In genomic region chr2:135387990-135388389, GRCm38 (mm10) we compare ENCODE assay signal across 10 mouse cellular contexts.
DNase-seq lines count a peak whose midpoint lies in the region; ATAC-seq and TF ChIP-seq lines count a peak whose summit lies in the region.
"Had no signal": no experiment of that assay in that cellular context is flagged by ENCODE, and none has a peak within 500 bp of the region (broad histone marks: within the 10 kb centered on the region; RNA-seq: fewer than 3 reads in every experiment).

No protein-coding gene starts in this region.

- no peak overlapping the region for H3K4me2 ChIP-seq in lung, postnatal 0 days (replicated peaks; ENCODE audit: low read depth, low read length)
- H3K4me2 ChIP-seq: embryonic facial prominence, embryonic 13.5 days; neural tube, embryonic 12.5 days had no signal

- no peaks in the 10 kb centered on the region for H3K9me3 ChIP-seq in ES-Bruce4 (replicated peaks; ENCODE audit: control insufficient read depth, insufficient read depth, low read length, poor library complexity, severe bottlenecking)
- no peaks in the 10 kb centered on the region for H3K9me3 ChIP-seq in lung, postnatal 0 days (ENCODE audit: low read length)
- H3K9me3 ChIP-seq: embryonic facial prominence, embryonic 13.5 days; neural tube, embryonic 12.5 days had no signal

- CTCF ChIA-PET in Patski (lab: Charles Lee): interaction anchor here (1.0 to 5.0 kb wide), 7 partner anchors 16 to 570 kb away, joined by 3 to 23 read pairs (median 3); no protein-coding TSS in a partner anchor

- H3K27me3 ChIP-seq in kidney, adult 2 months (replicated peaks; ENCODE audit: control insufficient read depth, insufficient read depth, low read length): no peaks in the 10 kb centered on the region
- H3K27me3 ChIP-seq in ES-Bruce4 (ENCODE audit: control insufficient read depth, insufficient read depth, low read length, poor library complexity, severe bottlenecking): no peaks in the 10 kb centered on the region
- H3K27me3 ChIP-seq in Patski: no peaks in the 10 kb centered on the region
- H3K27me3 ChIP-seq in lung, postnatal 0 days (replicated peaks; ENCODE audit: insufficient read depth, low read length): no peaks in the 10 kb centered on the region
- H3K27me3 ChIP-seq: embryonic facial prominence, embryonic 13.5 days; neural tube, embryonic 12.5 days had no signal

- WGBS in kidney, adult 2 months: 70% methylated on average over 9 of the region's 9 CpGs
- WGBS in lung, postnatal 0 days: 73% methylated on average over 7 of the region's 9 CpGs

- ATAC-seq in Patski: no peak
- no peak; the same call in 1 of the 2 replicates for ATAC-seq in lung, postnatal 0 days

- no peak overlapping the region for H3K9ac ChIP-seq in ES-Bruce4 (ENCODE audit: low read depth, poor library complexity, severe bottlenecking)
- H3K9ac ChIP-seq in lung, postnatal 0 days (replicated peaks; ENCODE audit: low read depth): no peak overlapping the region
- H3K9ac ChIP-seq: embryonic facial prominence, embryonic 13.5 days; neural tube, embryonic 12.5 days had no signal

- POLR2A ChIA-PET in Patski (lab: Charles Lee): no interaction called here

- TF ChIP-seq POLR2A in kidney, adult 2 months (IDR thresholded peaks at IDR 0.05; ENCODE audit: low read depth, low read length): no peak
- TF ChIP-seq POLR2A in ES-Bruce4 (IDR thresholded peaks at IDR 0.05; ENCODE audit: insufficient read depth, low read length): no peak
- no peak for TF ChIP-seq POLR2A in cortical plate, adult 2 months (IDR thresholded peaks at IDR 0.05; ENCODE audit: extremely low read depth, insufficient read depth, low read length)

- H3K36me3 ChIP-seq in kidney, adult 2 months (ENCODE audit: control insufficient read depth, insufficient read depth, low read length): no peaks in the 10 kb centered on the region
- H3K36me3 ChIP-seq in ES-Bruce4 (ENCODE audit: control insufficient read depth, insufficient read depth, low read length, poor library complexity, severe bottlenecking): no peaks in the 10 kb centered on the region
- no peaks in the 10 kb centered on the region for H3K36me3 ChIP-seq in lung, postnatal 0 days (ENCODE audit: insufficient read depth, low read length)
- H3K36me3 ChIP-seq: neural tube, embryonic 12.5 days had no signal

- peak; percentile 24 for DNase-seq in kidney, adult 2 months
- no peak for DNase-seq in kidney, adult 11 months
- no peak for DNase-seq in Patski (ENCODE audit: low read depth, low spot score)
- peak; percentile 27 for DNase-seq in lung, postnatal 0 days (ENCODE audit: low spot score)
- no peak for DNase-seq in spleen, postnatal 14 days (ENCODE audit: low spot score in 2 of 2)
- DNase-seq in thymus, postnatal 10 days (ENCODE audit: low spot score in 2 of 2): no peak

- no peak overlapping the region for H3K4me3 ChIP-seq in kidney, adult 2 months (ENCODE audit: insufficient read depth, low read depth, low read length)
- no peak overlapping the region for H3K4me3 ChIP-seq in ES-Bruce4 (ENCODE audit: low read depth, low read length)
- H3K4me3 ChIP-seq in cortical plate, adult 2 months (ENCODE audit: insufficient read depth, low read length): no peak overlapping the region
- no peak overlapping the region for H3K4me3 ChIP-seq in lung, postnatal 0 days (ENCODE audit: low read depth, low read length)
- H3K4me3 ChIP-seq: embryonic facial prominence, embryonic 13.5 days; neural tube, embryonic 12.5 days had no signal

- TF ChIP-seq EP300 in ES-Bruce4 (IDR thresholded peaks at IDR 0.05; ENCODE audit: insufficient read depth, low read depth, low read length): no peak
- no peak for TF ChIP-seq EP300 in lung, postnatal 0 days (IDR thresholded peaks at IDR 0.05)

- H3K4me1 ChIP-seq in kidney, adult 2 months (ENCODE audit: control insufficient read depth, insufficient read depth, low read length): no peaks in the 10 kb centered on the region
- no peaks in the 10 kb centered on the region for H3K4me1 ChIP-seq in ES-Bruce4 (ENCODE audit: control insufficient read depth, insufficient read depth, low read length)
- no peaks in the 10 kb centered on the region for H3K4me1 ChIP-seq in cortical plate, adult 2 months (ENCODE audit: control insufficient read depth, insufficient read depth, low read length)
- no peaks in the 10 kb centered on the region for H3K4me1 ChIP-seq in lung, postnatal 0 days (ENCODE audit: insufficient read depth, low read depth, low read length)
- H3K4me1 ChIP-seq: embryonic facial prominence, embryonic 13.5 days; neural tube, embryonic 12.5 days had no signal

- in situ Hi-C loops in Patski (cut with MboI; ENCODE audit: low pct_unique_long_range_greater_than_20kb): no loop called here

- H3K27ac ChIP-seq in kidney, adult 2 months (ENCODE audit: insufficient read depth, low read depth, low read length): no peak overlapping the region
- no peak overlapping the region for H3K27ac ChIP-seq in ES-Bruce4 (ENCODE audit: insufficient read depth, low read length)
- no peak overlapping the region for H3K27ac ChIP-seq in cortical plate, adult 2 months (ENCODE audit: insufficient read depth, low read length)
- no peak overlapping the region for H3K27ac ChIP-seq in lung, postnatal 0 days (ENCODE audit: low read length)
- H3K27ac ChIP-seq: embryonic facial prominence, embryonic 13.5 days; neural tube, embryonic 12.5 days had no signal

- no peak; the same call in 1 of the 2 replicates for TF ChIP-seq CTCF in kidney, adult 2 months (conservative IDR thresholded peaks at IDR 0.05; ENCODE audit: insufficient read depth, insufficient read length, low read depth, low read length)
- TF ChIP-seq CTCF in ES-Bruce4 (IDR thresholded peaks at IDR 0.05; ENCODE audit: low read depth, low read length) (peak; percentile 12), Patski (IDR thresholded peaks at IDR 0.05) (peak; percentile 56)
- peak; percentile 43; the same call in 1 of the 2 replicates for TF ChIP-seq CTCF in cortical plate, adult 2 months (IDR thresholded peaks at IDR 0.05; ENCODE audit: extremely low read depth, insufficient read depth, low read length)
- peak; percentile 75 for TF ChIP-seq CTCF in lung, postnatal 0 days (IDR thresholded peaks at IDR 0.05)

Comparison
In these comparisons a context has a peak if more than half of its experiments do, and no peak if none do; other contexts are left out.
1. DNase-seq: peak in kidney, adult 2 months (single experiment) and lung, postnatal 0 days (single experiment); none in kidney, adult 11 months (single experiment), Patski (single experiment), spleen, postnatal 14 days (0 of 2) and thymus, postnatal 10 days (0 of 2).